Mouse (Mus musculus) midbrain, embryonic 10.5 days (tissue): ENCODE data around the gene Snx22. TPM values are rescaled to one million over a fixed set of nuclear protein-coding genes. Genes with fewer than 3 reads are reported as not detected.

Source experiments
- DNase-seq: peaks from one replicate; pipeline ENCODE4 v3.0.0-alpha.2; 2017; ENCODE audit warnings: low spot score
- H3K27ac ChIP-seq: fragments of 300-500 bp; sonication (generic); replicated peaks from 2 replicates; pipeline ENCODE4 v1.5.1; 2016; ENCODE audit warnings: mild to moderate bottlenecking
- H3K27me3 ChIP-seq: fragments of 300-500 bp; sonication (generic); 2 replicates; pipeline ENCODE4 v1.6.1; 2016; ENCODE audit warnings: low read depth, mild to moderate bottlenecking; ENCODE audit not compliant: poor library complexity, severe bottlenecking
- H3K36me3 ChIP-seq: fragments of 300-500 bp; sonication (generic); 2 replicates; pipeline ENCODE4 v1.6.1; 2016; ENCODE audit warnings: mild to moderate bottlenecking, moderate library complexity
- H3K4me1 ChIP-seq: fragments of 300-500 bp; sonication (generic); 2 replicates; pipeline ENCODE4 v1.6.1; 2016
- H3K4me3 ChIP-seq: fragments of 300-500 bp; sonication (generic); 2 replicates; pipeline ENCODE4 v1.5.1; 2016; ENCODE audit warnings: mild to moderate bottlenecking, moderate library complexity
- H3K9me3 ChIP-seq: fragments of 300-500 bp; sonication (generic); replicated peaks from 2 replicates; pipeline ENCODE4 v1.6.1; 2016; ENCODE audit warnings: mild to moderate bottlenecking
- WGBS: fragments of 180-500 bp; shearing (Covaris S2); methylation state at CpG from one replicate; pipeline ENCODE4 v1.1.7; 2016; 5-methylcytosine and 5-hydroxymethylcytosine counted together
- polyA plus RNA-seq: library from polyadenylated mRNA; unstranded; fragments of >200 nt; fragmentation: Nextera tagmentation; extraction: Ambion mirVana; gene quantifications from 2 replicates; pipeline ENCODE4 v1.2.1, GENCODE M21; 2016

The Snx22 gene
- polyA plus RNA-seq, 1 experiment from 2014 or later, result 2.7 TPM

DNA sequence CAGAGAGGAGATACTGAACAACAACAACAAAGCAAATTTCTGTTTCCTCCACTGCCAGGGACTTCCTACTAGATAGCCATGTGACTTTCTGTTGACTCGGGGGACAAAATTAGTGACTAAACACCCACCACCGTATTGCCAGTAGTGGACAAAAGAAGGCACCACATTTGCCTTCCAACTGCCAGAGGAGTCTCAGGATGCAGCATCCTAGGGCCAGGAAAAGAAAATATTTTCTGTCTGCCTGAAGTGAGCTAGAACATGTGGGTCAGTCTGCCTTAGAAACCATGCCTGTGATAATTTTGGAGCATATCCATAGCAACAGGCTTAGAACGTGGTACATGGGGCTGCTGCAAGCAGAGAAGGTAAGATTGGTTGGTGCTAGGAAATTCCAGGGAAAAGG, 28.7 kb downstream of the Snx22 start:
- Histone ChIP-seq H3K27ac (no peak overlapping the region), H3K4me1 (no peaks in the 10 kb centered on the region), H3K36me3 (peaks cover 34% of the 10 kb centered on the region), H3K9me3 (no peaks in the 10 kb centered on the region), H3K27me3 (no peaks in the 10 kb centered on the region), H3K4me3 (no peak overlapping the region)
- 85% methylated on average over 3 of the region's 3 CpGs for WGBS
- DNase-seq, result no peak

DNA sequence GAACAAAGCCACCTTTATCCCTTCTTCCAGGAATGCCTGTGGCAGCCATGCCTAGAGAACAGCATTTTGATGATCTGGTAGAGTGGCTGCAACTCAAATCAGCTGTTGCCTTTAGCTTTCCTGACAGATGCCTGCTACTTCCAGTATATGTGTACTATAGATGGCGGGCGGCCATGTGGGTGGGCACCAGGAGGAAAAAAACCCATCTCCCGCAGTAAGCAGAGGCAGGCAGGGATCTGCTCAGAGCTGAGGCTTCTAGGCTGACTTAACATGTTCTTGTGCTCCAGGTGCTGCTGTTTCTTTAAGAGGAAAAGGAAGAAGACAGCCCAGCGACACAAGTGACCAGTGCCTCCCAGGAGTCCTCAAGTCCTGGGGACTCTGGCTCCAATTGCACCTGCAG, 30.2 kb downstream of the Snx22 start:
- no peak for DNase-seq
- Histone ChIP-seq H3K4me1 (no peaks in the 10 kb centered on the region), H3K27me3 (no peaks in the 10 kb centered on the region), H3K36me3 (peaks cover 44% of the 10 kb centered on the region), H3K9me3 (no peaks in the 10 kb centered on the region), H3K4me3 (no peak overlapping the region), H3K27ac (no peak overlapping the region)
- 82% methylated on average over 4 of the region's 4 CpGs for WGBS

DNA sequence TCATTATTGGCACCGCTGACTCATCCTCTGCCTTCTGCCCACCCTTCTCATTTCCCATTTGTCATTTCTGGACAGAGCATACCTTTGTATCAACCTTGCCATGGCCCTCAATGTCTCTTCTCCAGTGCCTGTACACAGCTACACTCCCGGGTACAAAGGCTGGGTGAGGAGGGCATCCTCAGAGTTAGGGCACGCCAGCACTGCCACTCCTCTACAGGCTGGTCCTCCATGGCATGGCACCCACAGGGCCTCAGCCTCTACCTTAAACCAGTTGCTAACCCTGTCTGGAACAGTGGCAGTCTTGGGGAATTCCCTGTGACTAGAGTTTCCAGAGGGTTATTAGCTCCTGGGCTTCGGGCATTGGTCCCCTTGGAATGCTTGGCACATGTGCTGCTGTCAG, 30.9 kb downstream of the Snx22 start:
- 98% methylated on average over 4 of the region's 4 CpGs for WGBS
- H3K36me3 ChIP-seq, result peaks cover 48% of the 10 kb centered on the region
- DNase-seq, result no peak

DNA sequence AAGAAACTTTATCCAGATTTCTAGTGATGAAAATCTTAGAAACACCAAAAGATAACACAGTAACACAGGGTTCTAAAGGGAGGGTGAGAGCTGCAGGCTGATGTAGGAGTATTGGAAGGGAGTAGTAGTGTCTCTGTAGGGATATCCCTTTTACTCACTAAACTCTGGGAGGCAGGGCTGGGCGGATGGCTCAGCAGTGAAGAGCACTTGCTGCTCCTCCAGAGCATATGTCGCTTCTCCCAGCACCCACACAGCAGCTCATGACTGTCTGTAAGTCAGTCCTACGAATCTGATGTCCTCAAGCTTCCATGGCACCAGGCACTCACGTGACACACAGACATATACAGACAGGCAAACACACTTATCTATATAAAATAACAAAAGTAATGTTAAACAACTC, 31.4 kb downstream of the Snx22 start:
- WGBS, result 91% methylated on average over 4 of the region's 4 CpGs

More for the DNA sequence above, 30.9 kb downstream of the Snx22 start:
- H3K27me3 ChIP-seq, result no peaks in the 10 kb centered on the region
- H3K9me3 ChIP-seq, result no peaks in the 10 kb centered on the region
- no peak overlapping the region for H3K4me3 ChIP-seq
- H3K27ac ChIP-seq, result no peak overlapping the region
- H3K4me1 ChIP-seq, result no peaks in the 10 kb centered on the region

GRCm38 (mm10) chr9:66020601-66021000, 48.9 kb downstream of the Snx22 start:
- Histone ChIP-seq H3K4me1 (no peaks in the 10 kb centered on the region), H3K4me3 (no peak overlapping the region), H3K36me3 (peaks cover 27% of the 10 kb centered on the region), H3K27ac (no peak overlapping the region), H3K9me3 (no peaks in the 10 kb centered on the region), H3K27me3 (no peaks in the 10 kb centered on the region)
- no peak for DNase-seq

More for the DNA sequence above, 31.4 kb downstream of the Snx22 start:
- Histone ChIP-seq H3K27ac (no peak overlapping the region), H3K4me1 (no peaks in the 10 kb centered on the region), H3K36me3 (peaks cover 53% of the 10 kb centered on the region), H3K9me3 (no peaks in the 10 kb centered on the region), H3K4me3 (no peak overlapping the region), H3K27me3 (no peaks in the 10 kb centered on the region)
- no peak for DNase-seq

Other genes starting within 250 kb of the Snx22 start
- gene Zfp609, start 242.2 kb downstream of the Snx22 start, polyA plus RNA-seq, result 6.4 and 7.3 TPM in 2 replicates
- gene Pclaf, start 179.5 kb downstream of the Snx22 start, polyA plus RNA-seq, result 258 and 306 TPM in 2 replicates
- 32.0 and 32.2 TPM in 2 replicates for gene Trip4, start 160.9 kb downstream of the Snx22 start, polyA plus RNA-seq
- gene Csnk1g1, start 160.8 kb downstream of the Snx22 start, polyA plus RNA-seq, result 16.6 and 17.4 TPM in 2 replicates
- gene Ppib, start 9.5 kb downstream of the Snx22 start, polyA plus RNA-seq, result 473 and 501 TPM in 2 replicates
- gene Snx1, start 56.9 kb upstream of the Snx22 start, polyA plus RNA-seq, result 138 and 142 TPM in 2 replicates
- 150 and 156 TPM in 2 replicates for gene Ciao2a, start 56.9 kb upstream of the Snx22 start, polyA plus RNA-seq
- 6.3 TPM in 2 replicates for gene Dapk2, start 88.5 kb upstream of the Snx22 start, polyA plus RNA-seq